Mouse (Mus musculus) activated CD4-positive, CD25-positive, alpha-beta regulatory T cell (primary cell): Measurements from ENCODE around the gene Chst11. TPM values are rescaled to one million over a fixed set of nuclear protein-coding genes. Genes with fewer than 3 reads are reported as not detected.

Experiments
- polyA plus RNA-seq, 2 experiments: library from polyadenylated mRNA; unstranded; fragments of 100-300 nt; shearing (Covaris generic); gene quantifications; one replicate each; pipeline ENCODE4 v1.2.1; 2017

Chst11 gene
- polyA plus RNA-seq: under 1 TPM; 0.14 to 0.26 TPM

GRCm38 (mm10) chr10:82984950-82985699 is at the start of gene Chst11:
TSS of gene Chst11 (plus strand) at chr10:82985498.

Other genes starting within 250 kb of the Chst11 start
- 10 to 100 TPM; 78.6 to 86.0 TPM for gene Nfyb, start 221.4 kb upstream of the Chst11 start, polyA plus RNA-seq
- 10 to 100 TPM; 60.4 to 71.4 TPM for gene Txnrd1, start 151.5 kb upstream of the Chst11 start, polyA plus RNA-seq
- gene Eid3, start 118.9 kb upstream of the Chst11 start, polyA plus RNA-seq: under 1 TPM in 1 of 2 experiments, not detected in 1; 0.22 TPM